Mouse (Mus musculus): Measurements from ENCODE around the gene Zfhx2. TPM values are rescaled to one million over a fixed set of nuclear protein-coding genes. Genes with fewer than 3 reads are reported as not detected.

The Zfhx2 gene
- polyA plus RNA-seq (2012; fragmentation: generic; extraction: Trizol): 0.98 TPM

DNA sequence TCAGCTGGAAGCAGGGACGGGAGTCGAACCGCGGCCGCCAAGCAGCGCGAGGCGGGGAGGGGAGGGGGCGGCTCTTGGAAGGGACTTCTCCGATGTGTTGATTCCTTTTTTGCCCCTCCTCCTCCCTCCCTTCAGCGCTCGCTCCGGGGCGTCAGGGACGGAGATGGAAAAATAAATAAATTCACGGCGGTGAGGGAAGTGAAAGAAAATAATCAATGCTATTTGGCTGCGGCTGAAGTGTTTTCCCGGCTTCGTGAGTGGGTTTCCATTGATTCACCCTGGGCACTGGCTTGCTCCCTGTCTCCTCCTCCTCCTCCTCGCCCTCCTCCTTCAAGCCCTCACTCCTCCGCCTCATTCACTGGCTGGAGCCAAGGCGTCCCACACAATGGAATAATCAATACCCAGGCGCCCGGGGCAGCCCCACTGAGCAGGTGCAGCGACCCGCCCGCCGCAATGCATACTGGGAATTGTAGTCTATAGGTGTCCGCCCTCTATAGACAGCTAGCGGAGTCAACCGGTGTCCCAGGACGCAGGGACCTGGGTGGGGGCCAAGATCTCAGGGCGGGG is at the start of gene Zfhx2:
Gene Zfhx2, minus strand, starts transcription at position 314 of the 567 bp plus-strand sequence.
- Histone ChIP-seq H3K4me3 (peak within 1 kb of the TSS; percentile 69), H3ac (ENCODE audit: control insufficient read depth, insufficient read length) (peak within 1 kb of the TSS; percentile 58), H3K27me3 (ENCODE audit: control insufficient read depth, insufficient read depth, insufficient read length) (no peaks in the 10 kb centered on the region), H3K36me3 (ENCODE audit: control insufficient read depth, insufficient read depth) (no peaks in the 10 kb centered on the region), H3K79me2 (ENCODE audit: control insufficient read depth, insufficient read depth) (no peaks in the 10 kb centered on the region), H3K4me2 (ENCODE audit: low read depth) (peak within 1 kb of the TSS; percentile 77)
- peak in 2 of 3 experiments; percentile 61 to 70 for TF ChIP-seq MYOD1 (IDR thresholded peaks at IDR 0.05; ENCODE audit: control insufficient read depth in 1 of 3, insufficient read length in 2 of 3, low read depth in 2 of 3)
- peak; percentile 36 for TF ChIP-seq POLR2A (IDR thresholded peaks at IDR 0.05; ENCODE audit: insufficient read length, low read depth)
- peak in 2 of 3 experiments; percentile 19 to 58 for TF ChIP-seq MYOG (IDR thresholded peaks at IDR 0.05; ENCODE audit: control insufficient read depth in 1 of 3, insufficient read depth in 1 of 3, insufficient read length in 2 of 3, low read depth in 2 of 3)
- TF ChIP-seq TCF3 (IDR thresholded peaks at IDR 0.05; ENCODE audit: insufficient read length, low read depth): no peak

- Histone ChIP-seq H3K79me2 (ENCODE audit: control insufficient read depth, insufficient read depth) (no peaks in the 10 kb centered on the region), H3K4me2 (ENCODE audit: low read depth) (no peak overlapping the region), H3ac (ENCODE audit: control insufficient read depth, insufficient read length) (no peak overlapping the region), H3K36me3 (ENCODE audit: control insufficient read depth, insufficient read depth) (no peaks in the 10 kb centered on the region), H3K27me3 (ENCODE audit: control insufficient read depth, insufficient read depth, insufficient read length) (peaks cover 63% of the 10 kb centered on the region), H3K4me3 (no peak overlapping the region)
- TF ChIP-seq POLR2AphosphoS2 (IDR thresholded peaks at IDR 0.05; ENCODE audit: insufficient read length, low read depth) (no peak), POLR2A (IDR thresholded peaks at IDR 0.05; ENCODE audit: insufficient read length, low read depth) (no peak), MYOG (IDR thresholded peaks at IDR 0.05; ENCODE audit: control insufficient read depth in 1 of 3, insufficient read depth in 1 of 3, insufficient read length in 2 of 3, low read depth in 2 of 3) (no peak), MAX (IDR thresholded peaks at IDR 0.05; ENCODE audit: low read depth) (no peak), TCF3 (IDR thresholded peaks at IDR 0.05; ENCODE audit: insufficient read length, low read depth) (no peak), SRF (IDR thresholded peaks at IDR 0.05; ENCODE audit: control insufficient read depth, insufficient read length, low read depth) (no peak), MYOD1 (IDR thresholded peaks at IDR 0.05; ENCODE audit: control insufficient read depth in 1 of 3, insufficient read length in 2 of 3, low read depth in 2 of 3) (no peak), USF1 (IDR thresholded peaks at IDR 0.05; ENCODE audit: low read depth) (no peak), REST (IDR thresholded peaks at IDR 0.05; ENCODE audit: insufficient read depth, insufficient read length) (no peak), E2F4 (IDR thresholded peaks at IDR 0.05; ENCODE audit: insufficient read depth) (no peak), TCF12 (IDR thresholded peaks at IDR 0.05; ENCODE audit: insufficient read depth, poor library complexity, severe bottlenecking) (no peak), CEBPB (IDR thresholded peaks at IDR 0.05; ENCODE audit: insufficient read depth, poor library complexity, severe bottlenecking) (no peak)
These were observed 47.2 kb upstream of the Zfhx2 start for GRCm38 (mm10) chr14:55139313-55139712.

DNA sequence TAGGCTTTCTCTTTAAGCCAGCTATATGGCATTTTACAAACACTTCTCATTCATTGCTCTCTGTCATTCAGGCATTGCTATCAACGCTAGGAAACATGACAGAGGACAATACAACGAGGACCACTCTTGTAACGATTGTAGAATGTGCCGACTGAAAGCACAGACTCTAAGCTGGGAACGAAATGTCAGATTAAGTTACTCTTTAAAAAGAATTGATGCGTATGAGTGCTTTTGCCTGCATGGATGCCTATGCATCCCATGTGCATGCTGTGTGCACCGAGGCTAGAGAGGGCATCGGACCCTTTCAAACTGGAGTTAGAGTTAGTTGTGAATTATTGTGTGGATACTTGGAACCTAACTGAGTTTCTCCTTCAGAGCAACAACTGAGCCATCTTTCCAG is 43.6 kb upstream of the Zfhx2 start:
- no peak overlapping the region for H3ac ChIP-seq (ENCODE audit: control insufficient read depth, insufficient read length)
- TF ChIP-seq REST (IDR thresholded peaks at IDR 0.05; ENCODE audit: insufficient read depth, insufficient read length): no peak
- no peak for TF ChIP-seq USF1 (IDR thresholded peaks at IDR 0.05; ENCODE audit: low read depth)
- TF ChIP-seq TCF12 (IDR thresholded peaks at IDR 0.05; ENCODE audit: insufficient read depth, poor library complexity, severe bottlenecking): no peak
- no peak for TF ChIP-seq E2F4 (IDR thresholded peaks at IDR 0.05; ENCODE audit: insufficient read depth)
- TF ChIP-seq MYOD1 (IDR thresholded peaks at IDR 0.05; ENCODE audit: control insufficient read depth in 1 of 3, insufficient read length in 2 of 3, low read depth in 2 of 3): no peak
- no peak for TF ChIP-seq POLR2A (IDR thresholded peaks at IDR 0.05; ENCODE audit: insufficient read length, low read depth)
- no peak for TF ChIP-seq SRF (IDR thresholded peaks at IDR 0.05; ENCODE audit: control insufficient read depth, insufficient read length, low read depth)
- TF ChIP-seq CEBPB (IDR thresholded peaks at IDR 0.05; ENCODE audit: insufficient read depth, poor library complexity, severe bottlenecking): no peak
- TF ChIP-seq MYOG (IDR thresholded peaks at IDR 0.05; ENCODE audit: control insufficient read depth in 1 of 3, insufficient read depth in 1 of 3, insufficient read length in 2 of 3, low read depth in 2 of 3): no peak
- no peak for TF ChIP-seq TCF3 (IDR thresholded peaks at IDR 0.05; ENCODE audit: insufficient read length, low read depth)
- no peak for TF ChIP-seq MAX (IDR thresholded peaks at IDR 0.05; ENCODE audit: low read depth)
- TF ChIP-seq POLR2AphosphoS2 (IDR thresholded peaks at IDR 0.05; ENCODE audit: insufficient read length, low read depth): no peak
- peaks cover 53% of the 10 kb centered on the region for H3K27me3 ChIP-seq (ENCODE audit: control insufficient read depth, insufficient read depth, insufficient read length)
- H3K79me2 ChIP-seq (ENCODE audit: control insufficient read depth, insufficient read depth): no peaks in the 10 kb centered on the region
- H3K36me3 ChIP-seq (ENCODE audit: control insufficient read depth, insufficient read depth): no peaks in the 10 kb centered on the region
- no peak overlapping the region for H3K4me2 ChIP-seq (ENCODE audit: low read depth)
- no peak overlapping the region for H3K4me3 ChIP-seq

DNA sequence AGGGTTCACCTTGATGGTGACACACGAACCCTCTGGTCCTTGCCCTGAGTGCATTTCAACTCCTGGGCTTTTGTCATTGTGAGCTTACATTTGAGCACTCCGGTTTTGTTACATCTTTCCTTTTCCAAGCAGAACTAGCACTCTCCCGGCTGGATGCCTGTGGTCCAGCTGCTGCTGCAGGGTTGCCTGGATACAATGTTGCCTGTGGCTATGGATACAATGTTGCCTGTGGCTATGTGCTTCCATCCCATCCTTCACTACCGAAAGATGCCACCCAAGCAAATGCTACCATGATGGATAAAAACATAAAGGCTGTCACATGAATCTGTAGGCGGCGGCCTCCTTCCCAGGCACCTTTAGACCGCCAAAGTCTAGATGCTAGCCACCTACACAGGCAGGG is 34.4 kb upstream of the Zfhx2 start:
- H3K79me2 ChIP-seq (ENCODE audit: control insufficient read depth, insufficient read depth): no peaks in the 10 kb centered on the region
- no peak overlapping the region for H3K4me2 ChIP-seq (ENCODE audit: low read depth)
- TF ChIP-seq E2F4 (IDR thresholded peaks at IDR 0.05; ENCODE audit: insufficient read depth) (no peak), MYOD1 (IDR thresholded peaks at IDR 0.05; ENCODE audit: control insufficient read depth in 1 of 3, insufficient read length in 2 of 3, low read depth in 2 of 3) (no peak), REST (IDR thresholded peaks at IDR 0.05; ENCODE audit: insufficient read depth, insufficient read length) (no peak), SRF (IDR thresholded peaks at IDR 0.05; ENCODE audit: control insufficient read depth, insufficient read length, low read depth) (no peak), TCF12 (IDR thresholded peaks at IDR 0.05; ENCODE audit: insufficient read depth, poor library complexity, severe bottlenecking) (no peak), USF1 (IDR thresholded peaks at IDR 0.05; ENCODE audit: low read depth) (no peak), TCF3 (IDR thresholded peaks at IDR 0.05; ENCODE audit: insufficient read length, low read depth) (no peak), MYOG (IDR thresholded peaks at IDR 0.05; ENCODE audit: control insufficient read depth in 1 of 3, insufficient read depth in 1 of 3, insufficient read length in 2 of 3, low read depth in 2 of 3) (no peak), MAX (IDR thresholded peaks at IDR 0.05; ENCODE audit: low read depth) (no peak), CEBPB (IDR thresholded peaks at IDR 0.05; ENCODE audit: insufficient read depth, poor library complexity, severe bottlenecking) (no peak), POLR2AphosphoS2 (IDR thresholded peaks at IDR 0.05; ENCODE audit: insufficient read length, low read depth) (no peak), POLR2A (IDR thresholded peaks at IDR 0.05; ENCODE audit: insufficient read length, low read depth) (no peak)

More for the DNA sequence above, 34.4 kb upstream of the Zfhx2 start:
- Histone ChIP-seq H3K36me3 (ENCODE audit: control insufficient read depth, insufficient read depth) (no peaks in the 10 kb centered on the region), H3K27me3 (ENCODE audit: control insufficient read depth, insufficient read depth, insufficient read length) (peaks cover 35% of the 10 kb centered on the region), H3ac (ENCODE audit: control insufficient read depth, insufficient read length) (no peak overlapping the region), H3K4me3 (no peak overlapping the region)

Data from myocyte (in vitro differentiated cells).